ENCODE assay signal across 31 mouse cellular contexts in genomic region chr1:83900135-83900534, GRCm38 (mm10).
A peak's percentile ranks its signal among the peaks of the same experiment; 100 is the strongest.
DNase-seq lines count a peak whose midpoint lies in the region; ATAC-seq and TF ChIP-seq lines count a peak whose summit lies in the region.
"Had no signal": no experiment of that assay in that cellular context is flagged by ENCODE, and none has a peak within 500 bp of the region (broad histone marks: within the 10 kb centered on the region; RNA-seq: fewer than 3 reads in every experiment).

No protein-coding gene starts in this region.

- TF ChIP-seq CTCF in lung, adult 2 months (IDR thresholded peaks at IDR 0.05; ENCODE audit: insufficient read depth, low read length), result no peak

- peaks cover 7% of the 10 kb centered on the region; the same call in 1 of the 2 replicates for H3K4me1 ChIP-seq in embryonic facial prominence, embryonic 14.5 days (ENCODE audit: control insufficient read depth, insufficient read depth, low read length)
- H3K4me1 ChIP-seq in embryonic facial prominence, embryonic 10.5 days, result peaks cover 20% of the 10 kb centered on the region
- H3K4me1 ChIP-seq in lung, adult 2 months (ENCODE audit: control insufficient read depth, insufficient read depth, low read length), result no peaks in the 10 kb centered on the region
- H3K4me1 ChIP-seq in kidney, embryonic 16.5 days (ENCODE audit: insufficient read depth, low read length), result no peaks in the 10 kb centered on the region
- H3K4me1 ChIP-seq: forebrain, embryonic 12.5 days; heart, embryonic 10.5 days; heart, embryonic 15.5 days; intestine, embryonic 15.5 days; lung, embryonic 15.5 days had no signal

- TF ChIP-seq POLR2A in lung, adult 2 months (IDR thresholded peaks at IDR 0.05; ENCODE audit: borderline replicate concordance, extremely low read depth, low read depth, low read length), result no peak

- H3K27me3 ChIP-seq in embryonic facial prominence, embryonic 14.5 days (replicated peaks; ENCODE audit: control insufficient read depth, insufficient read depth, low read length), result no peaks in the 10 kb centered on the region
- no peaks in the 10 kb centered on the region for H3K27me3 ChIP-seq in embryonic facial prominence, embryonic 10.5 days (replicated peaks; ENCODE audit: low read depth, poor library complexity, severe bottlenecking)
- no peaks in the 10 kb centered on the region for H3K27me3 ChIP-seq in kidney, embryonic 16.5 days (ENCODE audit: insufficient read depth, low read length)
- H3K27me3 ChIP-seq: embryonic facial prominence, embryonic 12.5 days; forebrain, embryonic 12.5 days; heart, embryonic 15.5 days; hindbrain, embryonic 12.5 days; intestine, embryonic 15.5 days; lung, embryonic 15.5 days had no signal

- peak; percentile 71 for DNase-seq in embryonic facial prominence, embryonic 14.5 days (ENCODE audit: low spot score)
- DNase-seq in embryonic facial prominence, embryonic 10.5 days (ENCODE audit: low spot score), result no peak
- peak; percentile 8 for DNase-seq in lung, postnatal 25 days (ENCODE audit: low spot score)
- DNase-seq in lung, adult 2 months, result no peak
- DNase-seq in adipocyte (ENCODE audit: low spot score), result peak; percentile 2
- DNase-seq in urinary bladder, adult 2 months (ENCODE audit: low spot score), result no peak
- DNase-seq: adrenal gland, postnatal 10 days; cerebellum, adult 11 months; cerebellum, adult 9-10 months; cerebellum, postnatal 36 days; forebrain, postnatal 0 days; gastrocnemius, postnatal 25 days; heart, adult 11 months; heart, postnatal 36 days; kidney, adult 8-10 months; kidney, postnatal 10 days; layer of hippocampus, postnatal 36 days; left cerebral cortex, postnatal 4 days had no signal

- no peak for ATAC-seq in embryonic facial prominence, embryonic 14.5 days (ENCODE audit: low read depth)
- no peak for ATAC-seq in kidney, embryonic 16.5 days (ENCODE audit: low FRiP score, low TSS enrichment)
- ATAC-seq: forebrain, postnatal 0 days; hindbrain, postnatal 0 days; intestine, embryonic 15.5 days; midbrain, embryonic 16.5 days had no signal

- H3K27ac ChIP-seq in embryonic facial prominence, embryonic 14.5 days (replicated peaks; ENCODE audit: low read depth, low read length), result no peak overlapping the region
- H3K27ac ChIP-seq in embryonic facial prominence, embryonic 10.5 days (replicated peaks), result no peak overlapping the region
- H3K27ac ChIP-seq in kidney, embryonic 16.5 days (ENCODE audit: low read length), result no peak overlapping the region
- H3K27ac ChIP-seq: embryonic facial prominence, embryonic 12.5 days; forebrain, embryonic 12.5 days; heart, embryonic 10.5 days; heart, embryonic 15.5 days; hindbrain, embryonic 12.5 days; hindbrain, postnatal 0 days; intestine, embryonic 15.5 days; liver, embryonic 14.5 days; lung, embryonic 15.5 days had no signal

- H3K9ac ChIP-seq in embryonic facial prominence, embryonic 14.5 days (ENCODE audit: low read depth, low read length), result no peak overlapping the region
- no peak overlapping the region for H3K9ac ChIP-seq in kidney, embryonic 16.5 days (replicated peaks; ENCODE audit: low read length)
- H3K9ac ChIP-seq: embryonic facial prominence, embryonic 12.5 days; forebrain, embryonic 12.5 days; forebrain, postnatal 0 days; heart, embryonic 15.5 days; hindbrain, embryonic 12.5 days; intestine, embryonic 15.5 days; liver, embryonic 14.5 days; lung, embryonic 15.5 days had no signal

- no peak overlapping the region for H3K4me3 ChIP-seq in embryonic facial prominence, embryonic 14.5 days (ENCODE audit: low read depth, low read length)
- no peak overlapping the region for H3K4me3 ChIP-seq in embryonic facial prominence, embryonic 10.5 days
- no peak overlapping the region for H3K4me3 ChIP-seq in lung, adult 2 months (replicated peaks; ENCODE audit: extremely low read depth, low read depth, low read length)
- no peak overlapping the region for H3K4me3 ChIP-seq in kidney, embryonic 16.5 days (ENCODE audit: low read length)
- H3K4me3 ChIP-seq: embryonic facial prominence, embryonic 12.5 days; erythroblast, embryonic 14.5 days; forebrain, embryonic 12.5 days; heart, embryonic 10.5 days; heart, embryonic 15.5 days; hindbrain, embryonic 12.5 days; intestine, embryonic 15.5 days; lung, embryonic 15.5 days had no signal

- no peaks in the 10 kb centered on the region for H3K36me3 ChIP-seq in embryonic facial prominence, embryonic 14.5 days (ENCODE audit: control insufficient read depth, insufficient read depth, low read length)
- H3K36me3 ChIP-seq in embryonic facial prominence, embryonic 10.5 days (replicated peaks), result no peaks in the 10 kb centered on the region
- H3K36me3 ChIP-seq in kidney, embryonic 16.5 days (ENCODE audit: insufficient read depth, low read length), result no peaks in the 10 kb centered on the region
- H3K36me3 ChIP-seq: embryonic facial prominence, embryonic 12.5 days; forebrain, embryonic 12.5 days; heart, embryonic 10.5 days; heart, embryonic 15.5 days; hindbrain, embryonic 12.5 days; intestine, embryonic 15.5 days; lung, embryonic 15.5 days had no signal

- 53% methylated on average over 4 of the region's 4 CpGs for WGBS in embryonic facial prominence, embryonic 14.5 days
- WGBS in embryonic facial prominence, embryonic 10.5 days, result 85% methylated on average over 4 of the region's 4 CpGs
- WGBS in lung, adult 2 months, result 68% methylated on average over 4 of the region's 4 CpGs
- WGBS in kidney, embryonic 16.5 days, result 90% methylated on average over 4 of the region's 4 CpGs

- H3K9me3 ChIP-seq in embryonic facial prominence, embryonic 14.5 days (ENCODE audit: control insufficient read depth, low read length), result no peaks in the 10 kb centered on the region
- H3K9me3 ChIP-seq in embryonic facial prominence, embryonic 10.5 days, result no peaks in the 10 kb centered on the region
- H3K9me3 ChIP-seq in kidney, embryonic 16.5 days (ENCODE audit: low read length), result no peaks in the 10 kb centered on the region
- H3K9me3 ChIP-seq: embryonic facial prominence, embryonic 12.5 days; forebrain, embryonic 12.5 days; heart, embryonic 10.5 days; heart, embryonic 15.5 days; hindbrain, embryonic 12.5 days; intestine, embryonic 15.5 days; lung, embryonic 15.5 days had no signal

- H3K4me2 ChIP-seq in embryonic facial prominence, embryonic 14.5 days (ENCODE audit: low read depth, low read length), result no peak overlapping the region
- H3K4me2 ChIP-seq in kidney, embryonic 16.5 days (replicated peaks; ENCODE audit: low read depth, low read length), result no peak overlapping the region
- H3K4me2 ChIP-seq: embryonic facial prominence, embryonic 12.5 days; forebrain, embryonic 12.5 days; heart, embryonic 15.5 days; hindbrain, embryonic 12.5 days; intestine, embryonic 15.5 days; lung, embryonic 15.5 days; midbrain, embryonic 11.5 days had no signal

Comparison
In these comparisons a context has a peak if more than half of its experiments do, and no peak if none do; other contexts are left out.
1. DNase-seq: peak in embryonic facial prominence, embryonic 14.5 days (single experiment), lung, postnatal 25 days (single experiment) and adipocyte (single experiment); none in embryonic facial prominence, embryonic 10.5 days (single experiment), lung, adult 2 months (single experiment) and urinary bladder, adult 2 months (single experiment).